Mouse (Mus musculus) forebrain, embryonic 11.5 days (tissue): ENCODE measurements around the gene B3gnt2. TPM values are rescaled to one million over a fixed set of nuclear protein-coding genes. Genes with fewer than 3 reads are reported as not detected.

Source experiments
- ATAC-seq: fragments of 200-750 bp; cut with Nextera tagmentation; replicated peaks from 2 replicates; pipeline ENCODE4 v1.8.0; 2017; ENCODE audit warnings: moderate TSS enrichment; ENCODE audit not compliant: low FRiP score
- DNase-seq: peaks from one replicate; pipeline ENCODE4 v3.0.0-alpha.2; 2017; ENCODE audit warnings: low spot score
- H3K27ac ChIP-seq: fragments of 300-500 bp; sonication (generic); 2 replicates; pipeline ENCODE4 v1.5.1; 2014; ENCODE audit warnings: low read depth, low read length
- H3K27me3 ChIP-seq: fragments of 300-500 bp; sonication (generic); 2 replicates; pipeline ENCODE4 v1.6.1; 2014; ENCODE audit warnings: mild to moderate bottlenecking, low read length, mixed read lengths; ENCODE audit not compliant: control insufficient read depth, insufficient read depth
- H3K36me3 ChIP-seq: fragments of 300-500 bp; sonication (generic); 2 replicates; pipeline ENCODE4 v1.6.1; 2014; ENCODE audit warnings: mild to moderate bottlenecking, low read length, moderate library complexity, mixed read lengths; ENCODE audit not compliant: control insufficient read depth, insufficient read depth
- H3K4me1 ChIP-seq: fragments of 300-500 bp; sonication (generic); replicated peaks from 2 replicates; pipeline ENCODE4 v1.6.1; 2014; ENCODE audit warnings: low read length, mixed read lengths; ENCODE audit not compliant: control insufficient read depth, insufficient read depth
- H3K4me2 ChIP-seq: fragments of 300-500 bp; sonication (generic); 2 replicates; pipeline ENCODE4 v1.6.1; 2014; ENCODE audit warnings: low read depth, mild to moderate bottlenecking, low read length, moderate library complexity, mixed read lengths; ENCODE audit not compliant: severe bottlenecking
- H3K4me3 ChIP-seq: fragments of 300-500 bp; sonication (generic); 2 replicates; pipeline ENCODE4 v1.5.1; 2014; ENCODE audit warnings: low read depth, low read length
- H3K9ac ChIP-seq: fragments of 300-500 bp; sonication (generic); 2 replicates; pipeline ENCODE4 v1.6.1; 2014; ENCODE audit warnings: low read length
- H3K9me3 ChIP-seq: fragments of 300-500 bp; sonication (generic); 2 replicates; pipeline ENCODE4 v1.6.1; 2016; ENCODE audit warnings: low read length, mixed read lengths; ENCODE audit not compliant: control insufficient read depth
- WGBS: fragments of 180-500 bp; shearing (Covaris S2); extraction: QIAGEN DNeasy Blood & Tissue Kit; methylation state at CpG from one replicate; pipeline ENCODE4 v1.1.7; 2014; 5-methylcytosine and 5-hydroxymethylcytosine counted together
- polyA plus RNA-seq: library from polyadenylated mRNA; unstranded; fragments of >200 nt; fragmentation: Nextera tagmentation; extraction: Ambion mirVana; gene quantifications from 2 replicates; pipeline ENCODE4 v1.2.1, GENCODE M21; 2014

The B3gnt2 gene
- polyA plus RNA-seq, 1 experiment from 2014 or later, result 2.4 TPM

DNA sequence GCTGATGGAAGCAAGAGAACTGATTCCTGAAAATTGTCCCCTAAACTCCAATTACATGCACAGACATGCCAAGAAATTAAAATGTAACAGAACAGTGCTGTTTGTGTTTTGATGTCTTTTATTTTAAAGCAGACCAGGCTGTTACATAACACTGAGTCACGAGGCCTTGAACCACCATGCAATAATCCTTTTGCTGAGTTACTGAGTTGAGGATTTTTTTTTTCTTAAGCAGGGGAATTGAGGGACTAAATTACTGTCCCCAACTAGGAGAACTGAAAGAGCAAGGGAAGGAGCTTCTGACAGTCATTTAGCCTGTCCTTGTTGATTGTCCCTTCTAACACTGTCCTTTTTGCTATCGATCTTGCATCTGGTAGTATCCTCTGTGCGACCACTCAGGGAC, 76.3 kb downstream of the B3gnt2 start:
- no peak for ATAC-seq
- WGBS, result 85% methylated on average over 3 of the region's 3 CpGs
- Histone ChIP-seq H3K4me2 (no peak overlapping the region), H3K36me3 (no peaks in the 10 kb centered on the region), H3K27me3 (no peaks in the 10 kb centered on the region), H3K9me3 (no peaks in the 10 kb centered on the region), H3K4me1 (no peaks in the 10 kb centered on the region), H3K9ac (no peak overlapping the region), H3K4me3 (no peak overlapping the region), H3K27ac (no peak overlapping the region)
- no peak for DNase-seq

DNA sequence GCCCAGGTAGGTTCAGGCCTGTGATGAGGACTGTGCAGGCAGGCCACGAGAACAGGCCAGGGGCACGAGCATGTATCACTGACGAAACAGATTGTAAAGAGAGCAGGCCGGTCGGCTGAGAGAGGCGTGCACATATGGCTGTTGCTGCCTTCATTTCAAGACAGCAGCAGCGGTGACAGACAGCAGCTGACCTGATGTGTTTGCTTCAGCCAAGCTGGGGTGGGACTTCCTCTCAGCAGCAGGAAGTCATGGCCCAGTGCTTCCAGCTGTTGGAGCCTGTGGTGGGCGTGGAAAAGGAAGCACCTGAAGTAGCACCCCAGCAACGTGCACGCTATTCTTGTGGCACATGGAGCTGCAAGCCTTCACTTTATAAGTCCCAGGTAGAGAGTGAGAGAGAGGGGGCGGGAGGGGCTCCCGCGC, 78.0 kb downstream of the B3gnt2 start:
- Histone ChIP-seq H3K4me3 (no peak overlapping the region), H3K27ac (no peak overlapping the region), H3K4me1 (no peaks in the 10 kb centered on the region), H3K9ac (no peak overlapping the region), H3K9me3 (no peaks in the 10 kb centered on the region), H3K4me2 (no peak overlapping the region), H3K36me3 (no peaks in the 10 kb centered on the region), H3K27me3 (no peaks in the 10 kb centered on the region)
- ATAC-seq (no peak), DNase-seq (no peak)
- 79% methylated on average over 13 of the region's 13 CpGs for WGBS

DNA sequence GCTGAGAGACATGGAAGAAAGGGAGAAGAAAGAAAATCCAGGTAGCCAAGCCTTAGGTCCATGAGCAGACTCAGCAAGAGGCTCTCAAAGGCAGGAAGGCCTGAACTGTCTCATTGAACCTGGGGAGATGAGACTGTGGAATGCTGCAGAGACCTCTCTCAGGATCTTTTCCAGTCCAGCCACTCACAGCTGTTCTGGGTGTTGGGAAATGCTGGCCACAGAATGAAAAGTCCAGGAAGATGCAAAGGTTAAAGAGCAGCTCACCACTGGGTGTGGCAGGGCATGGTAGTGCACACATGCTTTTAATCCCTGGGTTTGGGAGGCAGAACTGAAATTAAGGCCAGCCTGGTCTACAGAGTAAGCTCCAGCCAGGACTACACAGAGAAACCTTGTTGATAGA, 79.6 kb downstream of the B3gnt2 start:
- no peaks in the 10 kb centered on the region for H3K27me3 ChIP-seq
- DNase-seq, result no peak
- H3K27ac ChIP-seq, result no peak overlapping the region
- H3K36me3 ChIP-seq, result no peaks in the 10 kb centered on the region
- H3K4me2 ChIP-seq, result no peak overlapping the region
- no peaks in the 10 kb centered on the region for H3K9me3 ChIP-seq
- H3K4me1 ChIP-seq, result no peaks in the 10 kb centered on the region
- H3K4me3 ChIP-seq, result no peak overlapping the region
- H3K9ac ChIP-seq, result no peak overlapping the region
- ATAC-seq, result no peak

DNA sequence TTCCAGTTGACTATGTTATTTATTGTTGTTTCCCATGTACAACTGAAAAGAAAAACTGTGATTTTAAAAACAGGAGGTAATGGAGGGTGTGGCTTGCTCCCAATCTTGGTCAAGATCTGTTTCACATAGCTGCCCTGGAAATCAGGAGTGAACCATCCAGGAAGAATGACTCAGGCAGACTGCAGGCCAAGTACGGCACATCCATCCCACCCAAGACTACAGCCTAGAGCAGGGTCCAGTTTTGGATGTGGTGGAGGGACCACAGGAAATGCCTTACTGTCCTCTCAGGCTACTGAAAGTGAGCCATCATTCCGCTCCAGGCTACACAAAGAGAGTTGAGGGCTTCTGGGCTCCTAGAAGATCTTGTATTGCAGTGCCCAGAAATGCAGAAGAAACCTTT, 80.0 kb downstream of the B3gnt2 start:
- no peak for DNase-seq
- no peak overlapping the region for H3K4me2 ChIP-seq
- H3K4me3 ChIP-seq, result no peak overlapping the region
- H3K27me3 ChIP-seq, result no peaks in the 10 kb centered on the region
- 92% methylated on average over 2 of the region's 2 CpGs for WGBS
- no peaks in the 10 kb centered on the region for H3K4me1 ChIP-seq
- no peaks in the 10 kb centered on the region for H3K36me3 ChIP-seq
- H3K27ac ChIP-seq, result no peak overlapping the region
- no peak for ATAC-seq
- no peaks in the 10 kb centered on the region for H3K9me3 ChIP-seq
- no peak overlapping the region for H3K9ac ChIP-seq

DNA sequence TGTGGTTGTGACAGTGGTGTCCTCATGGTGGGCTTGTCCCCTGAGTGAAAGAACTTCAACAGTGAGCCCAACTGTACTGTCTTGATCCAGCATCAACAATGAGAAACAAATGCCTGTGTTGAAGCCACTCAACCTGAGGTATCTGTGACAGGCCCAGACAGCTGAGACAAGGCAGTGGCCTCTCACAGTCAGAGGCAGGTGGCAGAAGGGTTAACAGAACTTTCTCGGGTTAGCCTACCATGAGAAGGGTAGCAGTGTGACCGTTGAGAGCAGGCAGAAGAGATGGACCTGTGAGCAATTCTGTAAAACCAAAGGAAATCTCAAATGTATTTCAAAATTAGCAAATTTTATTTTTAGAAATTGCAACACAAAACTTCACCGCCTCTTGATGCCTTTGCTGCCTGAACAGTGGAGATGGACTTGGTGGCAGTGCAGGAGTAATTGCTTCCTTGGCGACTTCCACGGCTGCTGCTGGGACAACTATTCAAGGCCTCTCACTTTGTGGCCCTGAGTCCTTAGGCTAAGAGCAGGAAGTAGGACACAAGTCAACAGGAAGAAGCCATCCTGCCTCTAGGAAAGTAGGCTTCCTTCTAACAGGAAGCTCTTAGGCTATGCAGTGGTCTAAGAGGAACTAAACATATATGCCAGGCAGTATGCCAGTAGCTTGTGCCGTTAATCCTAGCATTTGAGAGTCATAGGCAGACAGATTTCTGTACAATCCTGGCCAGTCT, 80.8 kb downstream of the B3gnt2 start:
- no peak overlapping the region for H3K27ac ChIP-seq
- WGBS, result 81% methylated on average over 6 of the region's 6 CpGs
- DNase-seq, result no peak

DNA sequence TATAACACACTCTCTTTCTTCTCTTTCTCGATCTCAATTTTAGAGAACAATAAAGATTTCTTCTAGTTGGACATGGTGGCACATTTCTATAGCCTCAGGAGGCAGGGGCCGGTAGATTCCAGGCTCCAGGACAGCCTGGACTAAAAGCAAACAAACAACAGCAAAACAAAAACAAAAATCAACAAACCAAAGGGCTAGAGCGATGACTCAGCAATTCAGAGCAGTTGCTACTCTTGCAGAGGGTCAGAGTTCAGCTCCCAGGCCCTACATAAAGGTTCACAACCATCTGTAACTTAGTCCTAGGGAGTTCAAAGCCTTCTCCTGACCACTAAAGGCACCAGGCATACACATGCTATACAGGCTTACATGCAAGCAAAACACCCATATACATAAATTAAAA, 82.2 kb downstream of the B3gnt2 start:
- Histone ChIP-seq H3K9me3 (no peaks in the 10 kb centered on the region), H3K36me3 (no peaks in the 10 kb centered on the region), H3K4me2 (no peak overlapping the region), H3K9ac (no peak overlapping the region), H3K4me3 (no peak overlapping the region), H3K27me3 (no peaks in the 10 kb centered on the region), H3K27ac (no peak overlapping the region), H3K4me1 (no peaks in the 10 kb centered on the region)
- ATAC-seq (no peak), DNase-seq (no peak)
- WGBS, result 77% methylated on average over 3 of the region's 3 CpGs

More for the DNA sequence above, 80.8 kb downstream of the B3gnt2 start:
- Histone ChIP-seq H3K9me3 (no peaks in the 10 kb centered on the region), H3K36me3 (no peaks in the 10 kb centered on the region), H3K27me3 (no peaks in the 10 kb centered on the region), H3K4me1 (no peaks in the 10 kb centered on the region), H3K4me3 (no peak overlapping the region), H3K4me2 (no peak overlapping the region), H3K9ac (no peak overlapping the region)
- no peak for ATAC-seq

DNA sequence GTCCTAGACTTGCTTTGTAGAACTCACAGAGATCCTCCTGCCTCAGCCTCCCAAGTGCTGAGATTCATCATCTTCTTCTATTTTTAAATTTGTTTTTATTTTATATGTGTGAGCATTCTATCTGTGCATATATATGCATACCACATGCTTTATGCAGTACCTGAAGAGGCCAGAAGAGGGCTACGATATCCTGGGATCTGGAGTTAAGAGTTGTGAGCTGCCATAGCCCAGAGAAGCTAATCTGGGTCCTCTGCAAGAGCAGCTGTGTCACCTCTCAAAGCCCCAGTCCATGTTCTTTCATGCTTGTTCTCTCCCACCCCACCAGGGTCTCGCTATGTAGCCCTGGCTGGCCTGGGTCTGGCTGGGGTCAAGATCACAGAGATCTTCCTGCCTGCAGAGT, 83.2 kb downstream of the B3gnt2 start:
- no peak overlapping the region for H3K27ac ChIP-seq
- ATAC-seq, result no peak
- no peak overlapping the region for H3K4me3 ChIP-seq
- H3K9ac ChIP-seq, result no peak overlapping the region
- 82% methylated on average over 2 of the region's 2 CpGs for WGBS
- H3K27me3 ChIP-seq, result no peaks in the 10 kb centered on the region
- H3K9me3 ChIP-seq, result no peaks in the 10 kb centered on the region
- no peaks in the 10 kb centered on the region for H3K36me3 ChIP-seq
- DNase-seq, result no peak
- no peaks in the 10 kb centered on the region for H3K4me1 ChIP-seq
- H3K4me2 ChIP-seq, result no peak overlapping the region

DNA sequence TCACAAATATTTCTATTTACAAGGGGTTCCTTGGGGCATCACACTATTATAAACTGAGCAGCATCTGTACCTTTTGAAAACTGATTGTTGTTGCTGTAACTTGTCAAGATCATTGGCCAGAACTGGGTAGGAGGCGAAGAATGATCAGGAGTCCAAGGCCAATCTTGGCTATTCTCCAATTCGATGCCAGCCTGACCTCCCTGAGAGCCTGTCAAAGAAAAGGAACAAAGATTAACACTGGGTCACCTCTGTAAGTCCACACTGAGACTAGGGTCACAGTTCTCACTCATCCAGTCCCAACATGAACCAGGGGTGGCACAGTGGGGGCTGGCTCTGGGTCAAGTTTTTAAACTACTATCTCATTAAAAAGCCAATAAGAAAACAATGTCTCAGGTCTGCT, 85.9 kb downstream of the B3gnt2 start:
- H3K9ac ChIP-seq, result no peak overlapping the region
- no peaks in the 10 kb centered on the region for H3K9me3 ChIP-seq
- H3K27me3 ChIP-seq, result no peaks in the 10 kb centered on the region
- DNase-seq, result no peak
- no peak overlapping the region for H3K4me3 ChIP-seq
- no peak for ATAC-seq
- no peaks in the 10 kb centered on the region for H3K36me3 ChIP-seq
- no peaks in the 10 kb centered on the region for H3K4me1 ChIP-seq
- no peak overlapping the region for H3K27ac ChIP-seq
- H3K4me2 ChIP-seq, result no peak overlapping the region
- 77% methylated on average over 2 of the region's 2 CpGs for WGBS

DNA sequence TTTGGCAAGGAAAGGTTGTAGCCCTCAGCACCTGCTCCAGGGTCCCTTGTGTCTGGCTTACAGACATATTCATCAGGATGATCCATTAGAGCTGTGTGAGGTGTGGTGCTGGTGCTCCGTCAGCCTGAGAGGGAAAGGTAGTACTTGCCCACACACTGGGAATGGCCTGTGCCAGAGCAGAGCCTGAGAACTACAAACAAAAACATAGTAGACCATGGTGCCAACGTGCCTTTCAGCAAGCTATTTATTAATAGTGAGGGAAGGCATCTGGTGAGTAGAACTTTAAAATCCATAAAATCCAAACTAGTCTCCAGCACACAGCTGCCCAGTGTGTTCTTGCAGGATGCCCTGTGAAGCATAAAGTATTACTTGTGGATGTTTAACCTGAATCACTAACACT, 94.5 kb downstream of the B3gnt2 start:
- WGBS, result 84% methylated on average over 2 of the region's 2 CpGs
- ATAC-seq, result no peak
- Histone ChIP-seq H3K9me3 (no peaks in the 10 kb centered on the region), H3K4me2 (no peak overlapping the region), H3K4me1 (no peaks in the 10 kb centered on the region), H3K4me3 (no peak overlapping the region), H3K27ac (no peak overlapping the region), H3K36me3 (no peaks in the 10 kb centered on the region), H3K9ac (no peak overlapping the region), H3K27me3 (no peaks in the 10 kb centered on the region)
- DNase-seq, result no peak
